Mouse (Mus musculus) fat pad, adult 2 months (tissue): ENCODE measurements around the gene Runx1.

ENCODE experiments used
- DNase-seq: peaks from one replicate; pipeline ENCODE4 v3.0.0-alpha.2; 2011; ENCODE audit warnings: low read depth, low spot score; ENCODE audit errors: extremely low read depth

Gene Runx1

GRCm38 (mm10) chr16:92703850-92704249, 122.1 kb downstream of the Runx1 start:
- no peak for DNase-seq

GRCm38 (mm10) chr16:92699531-92700397, 126.2 kb downstream of the Runx1 start:
- no peak for DNase-seq

GRCm38 (mm10) chr16:92698612-92698998, 127.3 kb downstream of the Runx1 start:
- no peak for DNase-seq

- DNase-seq = no peak
Observed at GRCm38 (mm10) chr16:92697737-92698611, 128.0 kb downstream of the Runx1 start.

GRCm38 (mm10) chr16:92697227-92697736, 128.7 kb downstream of the Runx1 start:
- DNase-seq = no peak

GRCm38 (mm10) chr16:92696411-92697015, 129.4 kb downstream of the Runx1 start:
- no peak for DNase-seq

GRCm38 (mm10) chr16:92695981-92696380, 130.0 kb downstream of the Runx1 start:
- DNase-seq = no peak

GRCm38 (mm10) chr16:92695200-92695921, 130.6 kb downstream of the Runx1 start:
- no peak for DNase-seq

- no peak for DNase-seq
Observed at GRCm38 (mm10) chr16:92694496-92695106, 131.3 kb downstream of the Runx1 start.

GRCm38 (mm10) chr16:92690759-92691158, 135.2 kb downstream of the Runx1 start:
- DNase-seq = no peak

GRCm38 (mm10) chr16:92688941-92689340, 137.0 kb downstream of the Runx1 start:
- DNase-seq = no peak

- DNase-seq = no peak
Observed at GRCm38 (mm10) chr16:92686978-92687377, 139.0 kb downstream of the Runx1 start.

GRCm38 (mm10) chr16:92685766-92686315, 140.1 kb downstream of the Runx1 start:
- DNase-seq = no peak

- no peak for DNase-seq
Observed at GRCm38 (mm10) chr16:92684423-92685211, 141.3 kb downstream of the Runx1 start.

- DNase-seq = no peak
Observed at GRCm38 (mm10) chr16:92676630-92677029, 149.3 kb downstream of the Runx1 start.

- no peak for DNase-seq
Observed at GRCm38 (mm10) chr16:92675677-92676076, 150.3 kb downstream of the Runx1 start.

- DNase-seq = no peak
Observed at GRCm38 (mm10) chr16:92674916-92675450, 151.0 kb downstream of the Runx1 start.

GRCm38 (mm10) chr16:92674121-92674816, 151.7 kb downstream of the Runx1 start:
- DNase-seq = peak; percentile 74
